Mouse (Mus musculus) testis, adult 2 months (tissue): Measurements from ENCODE around the gene Fbxl4. TPM values are rescaled to one million over a fixed set of nuclear protein-coding genes. Genes with fewer than 3 reads are reported as not detected.

Experiments
- H3K27ac ChIP-seq: fragments of 200-500 bp; 2 replicates; pipeline ENCODE4 v1.5.1; 2012; ENCODE audit warnings: low read depth, low read length; ENCODE audit not compliant: control insufficient read depth, insufficient read depth
- H3K27me3 ChIP-seq: fragments of 200-500 bp; 2 replicates; pipeline ENCODE4 v1.6.1; 2012; ENCODE audit warnings: mild to moderate bottlenecking, low read length, moderate library complexity; ENCODE audit not compliant: control insufficient read depth, insufficient read depth
- H3K36me3 ChIP-seq: fragments of 200-500 bp; 2 replicates; pipeline ENCODE4 v1.6.1; 2012; ENCODE audit warnings: mild to moderate bottlenecking, low read length; ENCODE audit not compliant: control insufficient read depth, insufficient read depth
- H3K4me1 ChIP-seq: fragments of 200-500 bp; 2 replicates; pipeline ENCODE4 v1.6.1; 2012; ENCODE audit warnings: low read length; ENCODE audit not compliant: control insufficient read depth, insufficient read depth
- H3K4me3 ChIP-seq: fragments of 200-500 bp; 2 replicates; pipeline ENCODE4 v1.5.1; 2012; ENCODE audit warnings: low read depth, mild to moderate bottlenecking, low read length, moderate library complexity, mixed read lengths; ENCODE audit not compliant: control insufficient read depth
- CTCF ChIP-seq: fragments of 200-500 bp; IDR thresholded peaks from 2 replicates; pipeline ENCODE4 v1.5.1; 2012; ENCODE audit warnings: low read depth, mild to moderate bottlenecking, inconsistent platforms, low read length, moderate library complexity; ENCODE audit not compliant: control insufficient read depth, insufficient read depth, insufficient replicate concordance
- POLR2A ChIP-seq: fragments of 200-500 bp; IDR thresholded peaks from 2 replicates; pipeline ENCODE4 v1.6.1; 2012; ENCODE audit warnings: low read depth, mild to moderate bottlenecking, inconsistent platforms, low read length, moderate library complexity; ENCODE audit not compliant: control insufficient read depth
- polyA plus RNA-seq: library from polyadenylated mRNA; depleted of rRNA; stranded (reverse); fragments of >200 nt; gene quantifications from 2 replicates; pipeline ENCODE4 v1.2.3, GENCODE M21; 2012

The Fbxl4 gene
- polyA plus RNA-seq, 1 experiment, result 4.2 TPM

- Histone ChIP-seq H3K27ac (no peak overlapping the region), H3K27me3 (peaks cover 5% of the 10 kb centered on the region; the same call in 1 of the 2 replicates), H3K4me3 (no peak overlapping the region), H3K36me3 (no peaks in the 10 kb centered on the region), H3K4me1 (peaks cover 4% of the 10 kb centered on the region)
- no peak for TF ChIP-seq POLR2A
- TF ChIP-seq CTCF, result no peak
These were observed 120.4 kb downstream of the Fbxl4 start for GRCm38 (mm10) chr4:22477711-22478230.

- H3K36me3 ChIP-seq, result no peaks in the 10 kb centered on the region
- no peak overlapping the region for H3K27ac ChIP-seq
- H3K4me1 ChIP-seq, result peaks cover 4% of the 10 kb centered on the region
- H3K27me3 ChIP-seq, result peaks cover 5% of the 10 kb centered on the region; the same call in 1 of the 2 replicates
- H3K4me3 ChIP-seq, result no peak overlapping the region
- TF ChIP-seq POLR2A, result no peak
- TF ChIP-seq CTCF, result no peak
These were observed 121.4 kb downstream of the Fbxl4 start for GRCm38 (mm10) chr4:22478488-22479367.

GRCm38 (mm10) chr4:22479368-22480090, 122.2 kb downstream of the Fbxl4 start:
- TF ChIP-seq POLR2A, result no peak
- no peak for TF ChIP-seq CTCF
- no peak overlapping the region for H3K4me3 ChIP-seq
- peaks cover 5% of the 10 kb centered on the region; the same call in 1 of the 2 replicates for H3K27me3 ChIP-seq
- peaks cover 4% of the 10 kb centered on the region for H3K4me1 ChIP-seq
- H3K36me3 ChIP-seq, result no peaks in the 10 kb centered on the region
- H3K27ac ChIP-seq, result no peak overlapping the region

GRCm38 (mm10) chr4:22480091-22480857, 122.9 kb downstream of the Fbxl4 start:
- no peak overlapping the region for H3K27ac ChIP-seq
- peaks cover 4% of the 10 kb centered on the region for H3K4me1 ChIP-seq
- TF ChIP-seq CTCF (no peak), POLR2A (no peak)
- H3K4me3 ChIP-seq, result no peak overlapping the region
- H3K27me3 ChIP-seq, result peaks cover 5% of the 10 kb centered on the region; the same call in 1 of the 2 replicates
- no peaks in the 10 kb centered on the region for H3K36me3 ChIP-seq

- Histone ChIP-seq H3K36me3 (no peaks in the 10 kb centered on the region), H3K4me3 (no peak overlapping the region), H3K4me1 (peaks cover 4% of the 10 kb centered on the region), H3K27ac (no peak overlapping the region), H3K27me3 (peaks cover 5% of the 10 kb centered on the region; the same call in 1 of the 2 replicates)
- no peak for TF ChIP-seq POLR2A
- no peak for TF ChIP-seq CTCF
These were observed 123.5 kb downstream of the Fbxl4 start for GRCm38 (mm10) chr4:22480858-22481205.

GRCm38 (mm10) chr4:22482118-22482517, 124.8 kb downstream of the Fbxl4 start:
- Histone ChIP-seq H3K27me3 (peaks cover 5% of the 10 kb centered on the region; the same call in 1 of the 2 replicates), H3K27ac (no peak overlapping the region), H3K36me3 (no peaks in the 10 kb centered on the region), H3K4me1 (peaks cover 10% of the 10 kb centered on the region), H3K4me3 (no peak overlapping the region)
- TF ChIP-seq CTCF, result no peak
- no peak for TF ChIP-seq POLR2A

GRCm38 (mm10) chr4:22482756-22483280, 125.5 kb downstream of the Fbxl4 start:
- no peak overlapping the region for H3K4me3 ChIP-seq
- no peak overlapping the region for H3K27ac ChIP-seq
- H3K4me1 ChIP-seq, result peaks cover 14% of the 10 kb centered on the region
- peaks cover 8% of the 10 kb centered on the region; the same call in 1 of the 2 replicates for H3K27me3 ChIP-seq
- TF ChIP-seq POLR2A (no peak), CTCF (no peak)
- H3K36me3 ChIP-seq, result no peaks in the 10 kb centered on the region
